Mouse (Mus musculus): ENCODE results near the gene Wdr5. TPM values are rescaled to one million over a fixed set of nuclear protein-coding genes. Genes with fewer than 3 reads are reported as not detected.

The Wdr5 gene
- polyA plus RNA-seq, 1 experiment from 2014 or later = 63.2 TPM

Other genes starting within 250 kb of the Wdr5 start
- gene Vav2, start 88.1 kb upstream of the Wdr5 start, polyA plus RNA-seq (2016; fragmentation: Nextera tagmentation; extraction: Ambion mirVana) = 13.6 and 16.9 TPM in 2 replicates
- gene Brd3os, start 72.8 kb upstream of the Wdr5 start, polyA plus RNA-seq (2016; fragmentation: Nextera tagmentation; extraction: Ambion mirVana) = 9.9 and 16.5 TPM in 2 replicates
- gene Brd3, start 7.5 kb upstream of the Wdr5 start, polyA plus RNA-seq (2016; fragmentation: Nextera tagmentation; extraction: Ambion mirVana) = 145 and 149 TPM in 2 replicates
- 10.0 and 10.3 TPM in 2 replicates for gene Rxra, start 161.3 kb downstream of the Wdr5 start, polyA plus RNA-seq (2016; fragmentation: Nextera tagmentation; extraction: Ambion mirVana)